Mouse (Mus musculus) limb, embryonic 14.5 days (tissue): Measurements from ENCODE around the gene Setdb1. TPM values are rescaled to one million over a fixed set of nuclear protein-coding genes. Genes with fewer than 3 reads are reported as not detected.

Source experiments
- ATAC-seq: fragments of 200-750 bp; cut with Nextera tagmentation; 2 replicates; pipeline ENCODE4 v1.8.0; 2017; ENCODE audit warnings: low read depth, moderate number of reproducible peaks, moderate TSS enrichment; ENCODE audit not compliant: low FRiP score
- DNase-seq: peaks from one replicate; pipeline ENCODE4 v3.0.0-alpha.2; 2015; ENCODE audit warnings: low spot score
- H3K27ac ChIP-seq: fragments of 300-500 bp; sonication (generic); replicated peaks from 2 replicates; pipeline ENCODE4 v1.5.1; 2014; ENCODE audit warnings: low read depth, mild to moderate bottlenecking, low read length, moderate library complexity, mixed read lengths
- H3K27me3 ChIP-seq: fragments of 300-500 bp; sonication (generic); 2 replicates; pipeline ENCODE4 v1.6.1; 2014; ENCODE audit warnings: low read length, mixed read lengths; ENCODE audit not compliant: control insufficient read depth, insufficient read depth
- H3K36me3 ChIP-seq: fragments of 300-500 bp; sonication (generic); 2 replicates; pipeline ENCODE4 v1.6.1; 2014; ENCODE audit warnings: mild to moderate bottlenecking, low read length, moderate library complexity, mixed read lengths; ENCODE audit not compliant: control insufficient read depth, insufficient read depth
- H3K4me1 ChIP-seq: fragments of 300-500 bp; sonication (generic); 2 replicates; pipeline ENCODE4 v1.6.1; 2014; ENCODE audit warnings: antibody characterized with exemption, low read length, mixed read lengths; ENCODE audit not compliant: control insufficient read depth, insufficient read depth
- H3K4me2 ChIP-seq: fragments of 300-500 bp; sonication (generic); replicated peaks from 2 replicates; pipeline ENCODE4 v1.6.1; 2014; ENCODE audit warnings: low read depth, mild to moderate bottlenecking, low read length, moderate library complexity; ENCODE audit not compliant: severe bottlenecking
- H3K4me3 ChIP-seq: fragments of 300-500 bp; sonication (generic); replicated peaks from 2 replicates; pipeline ENCODE4 v1.5.1; 2014; ENCODE audit warnings: low read length
- H3K9ac ChIP-seq: fragments of 300-500 bp; sonication (generic); 2 replicates; pipeline ENCODE4 v1.6.1; 2014; ENCODE audit warnings: mild to moderate bottlenecking, low read depth, low read length, moderate library complexity; ENCODE audit not compliant: severe bottlenecking
- H3K9me3 ChIP-seq: fragments of 300-500 bp; sonication (generic); 2 replicates; pipeline ENCODE4 v1.6.1; 2016; ENCODE audit warnings: low read length; ENCODE audit not compliant: control insufficient read depth
- POLR2A ChIP-seq: fragments of 200-500 bp; IDR thresholded peaks from 2 replicates; pipeline ENCODE4 v1.8.0; 2012; ENCODE audit warnings: inconsistent platforms, mild to moderate bottlenecking, moderate library complexity, borderline replicate concordance; ENCODE audit not compliant: insufficient read depth, insufficient read length; ENCODE audit errors: extremely low read depth
- WGBS: fragments of 180-500 bp; shearing (Covaris S2); extraction: QIAGEN DNeasy Blood & Tissue Kit; methylation state at CpG from one replicate; pipeline ENCODE4 v1.1.7; 2014; 5-methylcytosine and 5-hydroxymethylcytosine counted together
- polyA plus RNA-seq, 2 experiments: library from polyadenylated mRNA; depleted of rRNA in 1 of 2; stranded (reverse) in 1 of 2; unstranded in 1 of 2; fragments of >200 nt; fragmentation: Nextera tagmentation in 1 of 2; extraction: Ambion mirVana in 1 of 2; gene quantifications; 2 replicates each; pipeline versions ENCODE4 v1.2.1 to v1.2.3; 2012 to 2014

Setdb1 gene
- polyA plus RNA-seq, 2 experiments = 44.2 to 56.2 TPM

GRCm38 (mm10) chr3:95291041-95291440, 66.0 kb downstream of the Setdb1 start:
- ATAC-seq (no peak), DNase-seq (no peak)
- Histone ChIP-seq H3K27ac (no peak overlapping the region), H3K36me3 (peaks cover 81% of the 10 kb centered on the region), H3K27me3 (no peaks in the 10 kb centered on the region), H3K4me1 (no peaks in the 10 kb centered on the region), H3K9ac (no peak overlapping the region), H3K4me3 (no peak overlapping the region), H3K9me3 (no peaks in the 10 kb centered on the region), H3K4me2 (no peak overlapping the region)
- WGBS = 81% methylated on average over 4 of the region's 4 CpGs
- TF ChIP-seq POLR2A = no peak

GRCm38 (mm10) chr3:95290156-95290555, 66.8 kb downstream of the Setdb1 start:
- WGBS = 76% methylated on average over 6 of the region's 6 CpGs
- Histone ChIP-seq H3K4me1 (no peaks in the 10 kb centered on the region), H3K9ac (no peak overlapping the region), H3K4me3 (no peak overlapping the region), H3K36me3 (peaks cover 74% of the 10 kb centered on the region), H3K9me3 (no peaks in the 10 kb centered on the region), H3K4me2 (no peak overlapping the region), H3K27me3 (no peaks in the 10 kb centered on the region), H3K27ac (no peak overlapping the region)
- TF ChIP-seq POLR2A = no peak
- no peak for ATAC-seq
- DNase-seq = no peak

DNA sequence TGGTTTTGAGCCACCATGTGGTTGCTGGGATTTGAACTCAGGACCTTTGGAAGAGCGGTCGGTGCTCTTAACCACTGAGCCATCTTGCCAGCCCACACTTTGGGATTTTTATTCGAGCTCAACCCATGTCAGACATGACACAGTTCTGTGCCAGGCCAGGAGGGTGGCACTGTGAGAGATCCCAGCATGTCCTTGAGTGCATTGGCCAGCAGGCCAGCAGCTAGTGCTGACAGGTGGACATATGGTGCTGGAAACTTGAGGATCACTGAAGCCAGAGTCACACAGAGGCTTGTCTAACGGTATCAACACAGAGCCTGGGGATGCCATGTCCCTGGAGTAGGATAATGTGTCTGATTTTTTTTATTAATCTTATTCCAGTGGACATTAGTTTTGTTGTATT, 67.6 kb downstream of the Setdb1 start:
- WGBS = 91% methylated on average over 4 of the region's 4 CpGs
- no peak for TF ChIP-seq POLR2A
- Histone ChIP-seq H3K4me3 (no peak overlapping the region), H3K27ac (no peak overlapping the region), H3K4me1 (peaks cover 1% of the 10 kb centered on the region), H3K4me2 (no peak overlapping the region), H3K36me3 (peaks cover 68% of the 10 kb centered on the region), H3K27me3 (no peaks in the 10 kb centered on the region), H3K9ac (no peak overlapping the region), H3K9me3 (no peaks in the 10 kb centered on the region)
- ATAC-seq (no peak), DNase-seq (no peak)

GRCm38 (mm10) chr3:95287541-95287940, 69.5 kb downstream of the Setdb1 start:
- H3K4me1 ChIP-seq = peaks cover 9% of the 10 kb centered on the region
- ATAC-seq = no peak
- H3K9me3 ChIP-seq = no peaks in the 10 kb centered on the region
- no peak overlapping the region for H3K27ac ChIP-seq
- H3K4me2 ChIP-seq = no peak overlapping the region
- H3K4me3 ChIP-seq = no peak overlapping the region
- DNase-seq = no peak
- no peaks in the 10 kb centered on the region for H3K27me3 ChIP-seq
- H3K9ac ChIP-seq = no peak overlapping the region
- TF ChIP-seq POLR2A = no peak
- H3K36me3 ChIP-seq = peaks cover 49% of the 10 kb centered on the region
- 96% methylated on average over 3 of the region's 3 CpGs for WGBS

GRCm38 (mm10) chr3:95286510-95286909, 70.5 kb downstream of the Setdb1 start:
- Histone ChIP-seq H3K4me1 (peaks cover 9% of the 10 kb centered on the region), H3K27me3 (no peaks in the 10 kb centered on the region), H3K4me2 (no peak overlapping the region), H3K27ac (no peak overlapping the region), H3K9ac (no peak overlapping the region), H3K9me3 (no peaks in the 10 kb centered on the region), H3K4me3 (no peak overlapping the region), H3K36me3 (peaks cover 39% of the 10 kb centered on the region)
- WGBS = 89% methylated on average over 7 of the region's 7 CpGs
- TF ChIP-seq POLR2A = no peak
- ATAC-seq (no peak), DNase-seq (no peak)

GRCm38 (mm10) chr3:95286011-95286410, 71.0 kb downstream of the Setdb1 start:
- Histone ChIP-seq H3K9ac (no peak overlapping the region), H3K4me2 (no peak overlapping the region), H3K27ac (no peak overlapping the region), H3K27me3 (no peaks in the 10 kb centered on the region), H3K4me1 (peaks cover 9% of the 10 kb centered on the region), H3K4me3 (no peak overlapping the region), H3K9me3 (no peaks in the 10 kb centered on the region), H3K36me3 (peaks cover 36% of the 10 kb centered on the region)
- DNase-seq = no peak
- 55% methylated on average over 5 of the region's 5 CpGs for WGBS
- no peak for ATAC-seq
- no peak for TF ChIP-seq POLR2A
